Comparison of ENCODE assay signal across 29 mouse cellular contexts in genomic region chr7:128166391-128166790, GRCm38 (mm10). TPM values are rescaled to one million over a fixed set of nuclear protein-coding genes. Genes with fewer than 3 reads are reported as not detected.
A peak's percentile ranks its signal among the peaks of the same experiment; 100 is the strongest.
DNase-seq lines count a peak whose midpoint lies in the region; ATAC-seq and TF ChIP-seq lines count a peak whose summit lies in the region.
"Had no signal": no experiment of that assay in that cellular context is flagged by ENCODE, and none has a peak within 500 bp of the region (broad histone marks: within the 10 kb centered on the region; RNA-seq: fewer than 3 reads in every experiment).

No protein-coding gene starts in this region.

- TF ChIP-seq CTCF in CH12.LX (conservative IDR thresholded peaks at IDR 0.05 in 1 of 2, IDR thresholded peaks at IDR 0.05 in 1 of 2; ENCODE audit: low read depth in 2 of 2, low read length in 2 of 2) = no peak
- TF ChIP-seq CTCF in stomach, postnatal 0 days (IDR thresholded peaks at IDR 0.05; ENCODE audit: low read depth) = no peak

- DNase-seq in heart, adult 11 months = peak; percentile 22
- peak; percentile 54 for DNase-seq in CD4-positive helper T cell, adult 2 months (ENCODE audit: low read depth, low spot score)
- DNase-seq in CH12.LX (ENCODE audit: extremely low read depth) = peak; percentile 43
- DNase-seq in stomach, postnatal 0 days (ENCODE audit: low spot score) = peak; percentile 31
- no peak for DNase-seq in hindbrain, embryonic 14.5 days (ENCODE audit: low spot score)
- no peak for DNase-seq in Muller cell, postnatal 12 days (ENCODE audit: inconsistent ontology term)
- DNase-seq: adrenal gland, postnatal 10 days; adrenal gland, postnatal 36 days; cerebellum, adult 18-20 months; cerebellum, adult 9-10 months; cerebellum, postnatal 14 days; gastrocnemius, adult 2 months; gastrocnemius, postnatal 14 days; heart, adult 18-20 months; heart, postnatal 36 days had no signal

- H3K4me3 ChIP-seq in heart, embryonic 11.5 days (ENCODE audit: low read depth, low read length) = no peak overlapping the region
- H3K4me3 ChIP-seq in CH12.LX (replicated peaks in 1 of 3; ENCODE audit: low read depth in 2 of 3, low read length in 2 of 3, poor library complexity in 1 of 3) = no peak overlapping the region
- H3K4me3 ChIP-seq in stomach, postnatal 0 days (ENCODE audit: low read depth, low read length) = no peak overlapping the region
- H3K4me3 ChIP-seq in hindbrain, embryonic 14.5 days (replicated peaks; ENCODE audit: low read length) = no peak overlapping the region
- H3K4me3 ChIP-seq: forebrain, embryonic 10.5 days; forebrain, embryonic 13.5 days; gastrocnemius, adult 2 months; hindbrain, embryonic 10.5 days; hindbrain, embryonic 13.5 days had no signal

- no peak for TF ChIP-seq POLR2A in CH12.LX (IDR thresholded peaks at IDR 0.05; ENCODE audit: low read depth, low read length)

- WGBS in heart, embryonic 11.5 days (ENCODE audit: insufficient replicate concordance) = 80% methylated on average over 7 of the region's 7 CpGs
- WGBS in stomach, postnatal 0 days = 47% methylated on average over 7 of the region's 7 CpGs
- WGBS in hindbrain, embryonic 14.5 days = 95% methylated on average over 7 of the region's 7 CpGs

- no peaks in the 10 kb centered on the region for H3K4me1 ChIP-seq in heart, embryonic 11.5 days (ENCODE audit: control insufficient read depth, insufficient read depth, low read length)
- H3K4me1 ChIP-seq in CH12.LX (ENCODE audit: control insufficient read depth in 1 of 2, insufficient read depth in 2 of 2) = peaks cover 4 to 6% of the 10 kb centered on the region in 2 experiments; a peak in 2 of 4 replicates
- no peaks in the 10 kb centered on the region for H3K4me1 ChIP-seq in stomach, postnatal 0 days (replicated peaks; ENCODE audit: control insufficient read depth, insufficient read depth)
- no peaks in the 10 kb centered on the region for H3K4me1 ChIP-seq in hindbrain, embryonic 14.5 days (replicated peaks; ENCODE audit: control insufficient read depth, insufficient read depth, low read length)
- H3K4me1 ChIP-seq: forebrain, embryonic 10.5 days; forebrain, embryonic 13.5 days; hindbrain, embryonic 10.5 days; hindbrain, embryonic 13.5 days had no signal

- H3K27ac ChIP-seq in heart, embryonic 11.5 days (ENCODE audit: low read depth, low read length) = no peak overlapping the region
- no peak overlapping the region for H3K27ac ChIP-seq in CH12.LX (ENCODE audit: insufficient read depth, low read depth)
- H3K27ac ChIP-seq in stomach, postnatal 0 days (replicated peaks) = no peak overlapping the region
- no peak overlapping the region for H3K27ac ChIP-seq in hindbrain, embryonic 14.5 days
- H3K27ac ChIP-seq: forebrain, embryonic 10.5 days; forebrain, embryonic 13.5 days; gastrocnemius, adult 2 months; hindbrain, embryonic 10.5 days; hindbrain, embryonic 13.5 days; hindbrain, postnatal 0 days had no signal

- H3K9me3 ChIP-seq in heart, embryonic 11.5 days (replicated peaks; ENCODE audit: control insufficient read depth, low read length) = no peaks in the 10 kb centered on the region
- no peaks in the 10 kb centered on the region for H3K9me3 ChIP-seq in CH12.LX (replicated peaks; ENCODE audit: low read length)
- no peaks in the 10 kb centered on the region for H3K9me3 ChIP-seq in stomach, postnatal 0 days (ENCODE audit: control insufficient read depth, low read length)
- no peaks in the 10 kb centered on the region for H3K9me3 ChIP-seq in hindbrain, embryonic 14.5 days (ENCODE audit: control insufficient read depth, low read length)
- H3K9me3 ChIP-seq: forebrain, embryonic 10.5 days; forebrain, embryonic 13.5 days; G1E; hindbrain, embryonic 10.5 days; hindbrain, embryonic 13.5 days had no signal

- no peaks in the 10 kb centered on the region for H3K79me2 ChIP-seq in CH12.LX (replicated peaks; ENCODE audit: control insufficient read depth, extremely low read depth, insufficient read depth, poor library complexity, severe bottlenecking)

- in situ Hi-C loops in CH12.LX (cut with MboI; ENCODE audit: low pct_ligation_motif_present, low pct_unique_long_range_greater_than_20kb, low sequenced_read_pairs) = no loop called here

- no peak overlapping the region for H3K9ac ChIP-seq in heart, embryonic 11.5 days (ENCODE audit: low read depth, low read length)
- H3K9ac ChIP-seq in CH12.LX (ENCODE audit: insufficient read depth, low read depth) = no peak overlapping the region
- H3K9ac ChIP-seq in stomach, postnatal 0 days (ENCODE audit: low read length) = no peak overlapping the region
- no peak overlapping the region for H3K9ac ChIP-seq in hindbrain, embryonic 14.5 days
- H3K9ac ChIP-seq: forebrain, embryonic 13.5 days; hindbrain, embryonic 13.5 days had no signal

- H3K36me3 ChIP-seq in heart, embryonic 11.5 days (ENCODE audit: control insufficient read depth, insufficient read depth, low read length) = no peaks in the 10 kb centered on the region
- H3K36me3 ChIP-seq in CH12.LX (replicated peaks in 1 of 2; ENCODE audit: control insufficient read depth in 1 of 2, insufficient read depth in 1 of 2, low read length in 1 of 2) = no peaks in the 10 kb centered on the region
- H3K36me3 ChIP-seq in stomach, postnatal 0 days (ENCODE audit: control insufficient read depth, insufficient read depth, low read length) = no peaks in the 10 kb centered on the region
- H3K36me3 ChIP-seq in hindbrain, embryonic 14.5 days (replicated peaks; ENCODE audit: control insufficient read depth, insufficient read depth) = no peaks in the 10 kb centered on the region
- H3K36me3 ChIP-seq: forebrain, embryonic 10.5 days; G1E; hindbrain, embryonic 10.5 days; hindbrain, embryonic 13.5 days had no signal

- dilution Hi-C loops in CH12.LX (cut with MboI; ENCODE audit: extremely low pct_ligation_motif_present, extremely low pct_unique_long_range_greater_than_20kb, low sequenced_read_pairs) = no loop called here

- no peak for TF ChIP-seq RAD21 in CH12.LX (IDR thresholded peaks at IDR 0.05; ENCODE audit: low read depth, low read length)

- no peak overlapping the region for H3K4me2 ChIP-seq in heart, embryonic 11.5 days
- 0 out of 2 replicates have a peak overlapping the region, but pooled peaks have one; percentile 12 for H3K4me2 ChIP-seq in CH12.LX (ENCODE audit: insufficient read depth, low read depth, poor library complexity, severe bottlenecking)
- H3K4me2 ChIP-seq in stomach, postnatal 0 days (replicated peaks; ENCODE audit: low read depth) = no peak overlapping the region
- H3K4me2 ChIP-seq in hindbrain, embryonic 14.5 days (replicated peaks) = no peak overlapping the region
- H3K4me2 ChIP-seq: forebrain, embryonic 13.5 days; hindbrain, embryonic 13.5 days had no signal

- H3K27me3 ChIP-seq in heart, embryonic 11.5 days (ENCODE audit: control insufficient read depth, insufficient read depth, low read length) = no peaks in the 10 kb centered on the region
- no peaks in the 10 kb centered on the region for H3K27me3 ChIP-seq in CH12.LX (replicated peaks)
- no peaks in the 10 kb centered on the region for H3K27me3 ChIP-seq in stomach, postnatal 0 days (ENCODE audit: control insufficient read depth, insufficient read depth, low read length)
- no peaks in the 10 kb centered on the region for H3K27me3 ChIP-seq in hindbrain, embryonic 14.5 days (ENCODE audit: control insufficient read depth, insufficient read depth, low read length)
- H3K27me3 ChIP-seq: forebrain, embryonic 13.5 days; hindbrain, embryonic 13.5 days had no signal

- no peak for ATAC-seq in heart, embryonic 11.5 days (replicated peaks; ENCODE audit: insufficient number of reproducible peaks, low FRiP score, low TSS enrichment)
- peak; percentile 60; the same call in 1 of the 2 replicates for ATAC-seq in stomach, postnatal 0 days (ENCODE audit: low FRiP score, low TSS enrichment)
- ATAC-seq in hindbrain, embryonic 14.5 days (ENCODE audit: low FRiP score) = no peak
- ATAC-seq: activated CD4-positive, CD25-positive, alpha-beta regulatory T cell, adult 4 months; forebrain, embryonic 13.5 days; forebrain, embryonic 16.5 days; hindbrain, postnatal 0 days; intestine, postnatal 0 days had no signal

- TF ChIP-seq EP300 in CH12.LX (IDR thresholded peaks at IDR 0.05; ENCODE audit: low read length) = peak; percentile 61
- TF ChIP-seq EP300 in stomach, postnatal 0 days (optimal IDR thresholded peaks at IDR 0.05) = no peak

TF ChIP-seq in CH12.LX, 34 proteins besides CTCF, POLR2A, EP300 and RAD21 (continues in another document):
- TF ChIP-seq NELFE (IDR thresholded peaks at IDR 0.05; ENCODE audit: low read depth, low read length) = no peak
- peak; percentile 81 for TF ChIP-seq IRF4 (IDR thresholded peaks at IDR 0.05; ENCODE audit: low read depth, low read length)
- no peak for TF ChIP-seq ZC3H11A (IDR thresholded peaks at IDR 0.05; ENCODE audit: low read depth, low read length)
- no peak for TF ChIP-seq USF1 (IDR thresholded peaks at IDR 0.05; ENCODE audit: low read depth, low read length)
- no peak for TF ChIP-seq TCF12 (IDR thresholded peaks at IDR 0.05; ENCODE audit: low read depth, low read length)
- 0 out of 2 replicates have a peak, but pooled peaks have one; percentile 9 for TF ChIP-seq MAFK (IDR thresholded peaks at IDR 0.05; ENCODE audit: insufficient replicate concordance, low read length)
- TF ChIP-seq BHLHE40 (IDR thresholded peaks at IDR 0.05; ENCODE audit: low read depth, low read length) = peak; percentile 67
- no peak for TF ChIP-seq MAX (IDR thresholded peaks at IDR 0.05; ENCODE audit: low read length)

RNA-seq across cellular contexts. Expression of gene Itgad, which starts 12.2 kb away (rescaled TPM):
- not detected in 2 replicates for polyA plus RNA-seq in heart, embryonic 11.5 days (2014; fragmentation: Nextera tagmentation; extraction: Ambion mirVana)
- not detected in 2 replicates for total RNA-seq in CH12.LX (2012; rRNA removed)
- total RNA-seq in CH12.LX (2014; rRNA removed) = not detected in 2 replicates
- not detected in 2 replicates for polyA plus RNA-seq in CH12.LX (2012; ENCODE audit: insufficient read length, low read depth)
- polyA plus RNA-seq in stomach, postnatal 0 days (2015; fragmentation: Nextera tagmentation; extraction: Ambion mirVana) = not detected in 2 replicates
- not detected in 2 replicates for polyA plus RNA-seq in hindbrain, embryonic 14.5 days (2014; fragmentation: Nextera tagmentation; extraction: Ambion mirVana)
- total RNA-seq: G1E; gastrocnemius, adult 2 months; gastrocnemius, postnatal 14 days; gastrocnemius, postnatal 4 days; heart, adult 18-20 months; hindbrain, postnatal 0 days had no signal
- polyA plus RNA-seq: embryonic facial prominence, embryonic 11.5 days; embryonic facial prominence, embryonic 14.5 days; forebrain, embryonic 10.5 days; forebrain, embryonic 13.5 days; forebrain, embryonic 16.5 days; hindbrain, embryonic 10.5 days; hindbrain, embryonic 13.5 days; hindbrain, postnatal 0 days; intestine, embryonic 14.5 days; intestine, postnatal 0 days had no signal

RNA-seq across cellular contexts. Expression of gene Itgax, which starts 37.0 kb away (rescaled TPM):
- polyA plus RNA-seq in heart, embryonic 11.5 days (2014; fragmentation: Nextera tagmentation; extraction: Ambion mirVana) = 0.06 and 0.11 TPM in 2 replicates
- 0.17 and 0.21 TPM in 2 replicates for total RNA-seq in CH12.LX (2012; rRNA removed)
- 0.26 and 0.51 TPM in 2 replicates for total RNA-seq in CH12.LX (2014; rRNA removed)
- polyA plus RNA-seq in CH12.LX (2012; ENCODE audit: insufficient read length, low read depth) = 0.93 and 0.99 TPM in 2 replicates
- 0.19 and 0.22 TPM in 2 replicates for polyA plus RNA-seq in stomach, postnatal 0 days (2015; fragmentation: Nextera tagmentation; extraction: Ambion mirVana)
- polyA plus RNA-seq in hindbrain, embryonic 14.5 days (2014; fragmentation: Nextera tagmentation; extraction: Ambion mirVana) = 0.09 TPM in 1 of 2 replicates, not detected in the other
- polyA plus RNA-seq: activated CD4-positive, CD25-positive, alpha-beta regulatory T cell, adult 4 months; embryonic facial prominence, embryonic 11.5 days; forebrain, embryonic 10.5 days; forebrain, embryonic 16.5 days; G1E; hindbrain, embryonic 10.5 days; hindbrain, embryonic 13.5 days; hindbrain, postnatal 0 days had no signal

RNA-seq across cellular contexts. Expression of gene Cox6a2, which starts 39.8 kb away (rescaled TPM):
- 543 and 571 TPM in 2 replicates for polyA plus RNA-seq in heart, embryonic 11.5 days (2014; fragmentation: Nextera tagmentation; extraction: Ambion mirVana)
- total RNA-seq in CH12.LX (2012; rRNA removed) (1.0 and 4.1 TPM in 2 replicates), CH12.LX (2014; rRNA removed) (0.43 and 1.1 TPM in 2 replicates)
- 0.70 and 0.98 TPM in 2 replicates for polyA plus RNA-seq in CH12.LX (2012; ENCODE audit: insufficient read length, low read depth)
- 0.24 and 0.46 TPM in 2 replicates for polyA plus RNA-seq in stomach, postnatal 0 days (2015; fragmentation: Nextera tagmentation; extraction: Ambion mirVana)
- not detected in 2 replicates for polyA plus RNA-seq in hindbrain, embryonic 14.5 days (2014; fragmentation: Nextera tagmentation; extraction: Ambion mirVana)
- total RNA-seq: hindbrain, postnatal 0 days had no signal
- polyA plus RNA-seq: activated CD4-positive, CD25-positive, alpha-beta regulatory T cell, adult 4 months; forebrain, embryonic 10.5 days; forebrain, embryonic 13.5 days; forebrain, embryonic 16.5 days; hindbrain, embryonic 10.5 days; intestine, embryonic 14.5 days had no signal

Comparison
In these comparisons a context has a peak if more than half of its experiments do, and no peak if none do; other contexts are left out.
1. DNase-seq: peak in heart, adult 11 months (single experiment), CD4-positive helper T cell, adult 2 months (single experiment), CH12.LX (single experiment) and stomach, postnatal 0 days (single experiment); none in hindbrain, embryonic 14.5 days (single experiment) and Muller cell, postnatal 12 days (single experiment).
2. RNA of gene Cox6a2, which starts 39.8 kb away (polyA plus RNA-seq): 543 to 571 TPM in heart, embryonic 11.5 days; 0.70 to 0.98 TPM in CH12.LX, 0.24 to 0.46 TPM in stomach, postnatal 0 days and not detected in hindbrain, embryonic 14.5 days; every median in the first group is over 100 times any median in the second.